Mouse (Mus musculus) forebrain, embryonic 14.5 days (tissue): Measurements from ENCODE around the gene Ptpn18. TPM values are rescaled to one million over a fixed set of nuclear protein-coding genes. Genes with fewer than 3 reads are reported as not detected.

Source experiments
- ATAC-seq: fragments of 200-750 bp; cut with Nextera tagmentation; 2 replicates; pipeline ENCODE4 v1.8.0; 2017; ENCODE audit warnings: mild to moderate bottlenecking, moderate library complexity
- DNase-seq: peaks from one replicate; pipeline ENCODE4 v3.0.0-alpha.2; 2015; ENCODE audit warnings: low spot score
- H3K27ac ChIP-seq: fragments of 300-500 bp; sonication (generic); 2 replicates; pipeline ENCODE4 v1.5.1; 2014; ENCODE audit warnings: low read depth, mild to moderate bottlenecking, control low read depth, low read length, moderate library complexity
- H3K27me3 ChIP-seq: fragments of 300-500 bp; sonication (generic); replicated peaks from 2 replicates; pipeline ENCODE4 v1.6.1; 2014; ENCODE audit warnings: low read length, control low read depth, mixed read lengths; ENCODE audit not compliant: control insufficient read depth, insufficient read depth
- H3K36me3 ChIP-seq: fragments of 300-500 bp; sonication (generic); 2 replicates; pipeline ENCODE4 v1.6.1; 2014; ENCODE audit warnings: low read length, control low read depth; ENCODE audit not compliant: control insufficient read depth, insufficient read depth
- H3K4me1 ChIP-seq: fragments of 300-500 bp; sonication (generic); 2 replicates; pipeline ENCODE4 v1.6.1; 2014; ENCODE audit warnings: antibody characterized with exemption, low read length, control low read depth; ENCODE audit not compliant: control insufficient read depth, insufficient read depth
- H3K4me2 ChIP-seq: fragments of 300-500 bp; sonication (generic); 2 replicates; pipeline ENCODE4 v1.6.1; 2014; ENCODE audit warnings: mild to moderate bottlenecking, control low read depth, low read length
- H3K4me3 ChIP-seq: fragments of 300-500 bp; sonication (generic); 2 replicates; pipeline ENCODE4 v1.5.1; 2014; ENCODE audit warnings: low read depth, low read length, control low read depth
- H3K9ac ChIP-seq: fragments of 300-500 bp; sonication (generic); 2 replicates; pipeline ENCODE4 v1.6.1; 2014; ENCODE audit warnings: mild to moderate bottlenecking, low read length, control low read depth, moderate library complexity
- H3K9me3 ChIP-seq: fragments of 300-500 bp; sonication (generic); replicated peaks from 2 replicates; pipeline ENCODE4 v1.6.1; 2016; ENCODE audit warnings: low read length, control low read depth, mixed read lengths; ENCODE audit not compliant: control insufficient read depth
- WGBS: fragments of 180-500 bp; shearing (Covaris S2); extraction: QIAGEN DNeasy Blood & Tissue Kit; methylation state at CpG from one replicate; pipeline ENCODE4 v1.1.7; 2014; 5-methylcytosine and 5-hydroxymethylcytosine counted together
- polyA plus RNA-seq: library from polyadenylated mRNA; unstranded; fragments of >200 nt; fragmentation: Nextera tagmentation; extraction: Ambion mirVana; gene quantifications from 2 replicates; pipeline ENCODE4 v1.2.1, GENCODE M21; 2014

The Ptpn18 gene
- polyA plus RNA-seq, 1 experiment from 2014 or later = 7.1 TPM

- no peak overlapping the region for H3K9ac ChIP-seq
- H3K27me3 ChIP-seq = peaks cover 29% of the 10 kb centered on the region
- H3K4me3 ChIP-seq = no peak overlapping the region
- no peak for ATAC-seq
- 0 out of 2 replicates have a peak overlapping the region, but pooled peaks have one; percentile 89 for H3K4me2 ChIP-seq
- H3K36me3 ChIP-seq = no peaks in the 10 kb centered on the region
- H3K27ac ChIP-seq = no peak overlapping the region
- H3K4me1 ChIP-seq = 0 out of 2 replicates have a peak, but pooled peaks cover 4% of the 10 kb centered on the region
- 29% methylated on average over 8 of the region's 8 CpGs for WGBS
- peak; percentile 28 for DNase-seq
- H3K9me3 ChIP-seq = no peaks in the 10 kb centered on the region
Measured at GRCm38 (mm10) chr1:34458431-34458830, 1.1 kb upstream of the Ptpn18 start.

- Histone ChIP-seq H3K9ac (peak overlapping the region; percentile 60), H3K4me3 (peak overlapping the region; percentile 50), H3K9me3 (no peaks in the 10 kb centered on the region), H3K4me1 (0 out of 2 replicates have a peak, but pooled peaks cover 4% of the 10 kb centered on the region), H3K36me3 (no peaks in the 10 kb centered on the region), H3K4me2 (peak overlapping the region; percentile 89), H3K27me3 (peaks cover 29% of the 10 kb centered on the region), H3K27ac (no peak overlapping the region)
- DNase-seq (no peak), ATAC-seq (no peak)
- 2% methylated on average over 15 of the region's 15 CpGs for WGBS
Measured at GRCm38 (mm10) chr1:34460061-34460441, 489 bp downstream of the Ptpn18 start.

- ATAC-seq = peak; percentile 8; the same call in 1 of the 2 replicates
- H3K4me3 ChIP-seq = no peak overlapping the region
- WGBS = 12% methylated on average over 7 of the region's 7 CpGs
- H3K4me2 ChIP-seq = no peak overlapping the region
- no peaks in the 10 kb centered on the region for H3K9me3 ChIP-seq
- peak; percentile 58 for DNase-seq
- H3K27me3 ChIP-seq = peaks cover 28% of the 10 kb centered on the region
- no peak overlapping the region for H3K27ac ChIP-seq
- H3K36me3 ChIP-seq = no peaks in the 10 kb centered on the region
- 0 out of 2 replicates have a peak, but pooled peaks cover 4% of the 10 kb centered on the region for H3K4me1 ChIP-seq
- no peak overlapping the region for H3K9ac ChIP-seq
Measured at GRCm38 (mm10) chr1:34462766-34463165, 3.2 kb downstream of the Ptpn18 start.

DNA sequence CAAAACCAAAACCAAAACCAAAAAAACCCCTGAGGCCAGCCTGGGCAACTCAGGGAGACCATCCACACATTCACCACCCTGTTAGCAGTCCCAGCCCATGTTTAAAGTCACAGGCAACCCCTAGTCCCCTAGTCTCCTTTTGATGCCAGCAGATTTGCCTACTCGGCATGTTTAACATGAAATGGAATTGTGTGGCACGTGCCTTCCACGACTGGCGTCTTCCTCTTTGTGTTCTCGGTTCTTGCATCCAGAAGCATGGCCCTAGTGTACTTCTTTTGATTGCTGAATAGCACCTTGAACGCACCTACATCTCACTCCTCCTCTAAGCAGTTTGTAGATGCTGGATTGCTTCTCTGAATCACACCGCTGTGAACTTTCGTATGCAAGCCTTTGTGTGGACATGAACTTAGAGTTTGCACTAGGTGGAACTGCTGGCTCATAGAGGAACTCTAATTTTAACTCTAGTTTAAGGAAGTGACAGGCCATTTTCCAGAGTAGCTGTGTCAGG is 4.8 kb downstream of the Ptpn18 start:
- Histone ChIP-seq H3K4me1 (0 out of 2 replicates have a peak, but pooled peaks cover 4% of the 10 kb centered on the region), H3K27ac (no peak overlapping the region), H3K4me2 (no peak overlapping the region), H3K36me3 (no peaks in the 10 kb centered on the region), H3K9ac (no peak overlapping the region), H3K9me3 (no peaks in the 10 kb centered on the region), H3K4me3 (no peak overlapping the region), H3K27me3 (peaks cover 13% of the 10 kb centered on the region)
- 90% methylated on average over 8 of the region's 8 CpGs for WGBS
- DNase-seq = no peak
- ATAC-seq = no peak

GRCm38 (mm10) chr1:34465445-34465844 is 5.9 kb downstream of the Ptpn18 start:
- no peak overlapping the region for H3K27ac ChIP-seq
- H3K4me2 ChIP-seq = no peak overlapping the region
- H3K36me3 ChIP-seq = no peaks in the 10 kb centered on the region
- H3K4me1 ChIP-seq = no peaks in the 10 kb centered on the region
- H3K27me3 ChIP-seq = peaks cover 4% of the 10 kb centered on the region; the same call in 1 of the 2 replicates
- 80% methylated on average over 6 of the region's 6 CpGs for WGBS
- no peaks in the 10 kb centered on the region for H3K9me3 ChIP-seq
- ATAC-seq (no peak), DNase-seq (no peak)
- no peak overlapping the region for H3K4me3 ChIP-seq
- H3K9ac ChIP-seq = no peak overlapping the region

- no peak overlapping the region for H3K4me3 ChIP-seq
- H3K9ac ChIP-seq = no peak overlapping the region
- H3K27me3 ChIP-seq = peaks cover 12% of the 10 kb centered on the region; the same call in 1 of the 2 replicates
- H3K36me3 ChIP-seq = no peaks in the 10 kb centered on the region
- H3K4me2 ChIP-seq = no peak overlapping the region
- DNase-seq (no peak), ATAC-seq (no peak)
- WGBS = 71% methylated on average over 3 of the region's 3 CpGs
- H3K9me3 ChIP-seq = no peaks in the 10 kb centered on the region
- H3K4me1 ChIP-seq = no peaks in the 10 kb centered on the region
- H3K27ac ChIP-seq = no peak overlapping the region
Measured at GRCm38 (mm10) chr1:34468051-34468450, 8.5 kb downstream of the Ptpn18 start.

DNA sequence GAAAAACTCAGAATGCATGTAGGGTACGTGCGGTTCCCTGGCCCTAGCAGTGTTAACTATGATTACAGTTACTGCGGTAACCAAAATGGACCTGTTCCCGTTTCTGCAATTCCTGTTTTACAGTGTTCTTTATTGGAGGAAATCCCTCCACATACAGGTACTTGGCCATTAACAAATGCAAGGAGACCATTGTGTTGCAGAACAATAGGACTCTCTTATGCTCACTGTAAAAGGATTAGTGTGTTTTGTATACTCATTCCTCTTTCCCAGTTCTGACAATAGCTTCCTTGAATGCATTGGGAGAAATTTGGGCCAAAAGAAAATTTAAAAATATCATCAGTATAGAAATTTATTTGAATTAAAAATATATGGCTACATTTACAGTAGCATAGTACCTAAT is 8.9 kb downstream of the Ptpn18 start:
- WGBS = 69% methylated on average over 4 of the region's 4 CpGs
- Histone ChIP-seq H3K4me3 (no peak overlapping the region), H3K27me3 (peaks cover 12% of the 10 kb centered on the region; the same call in 1 of the 2 replicates), H3K36me3 (no peaks in the 10 kb centered on the region), H3K4me1 (no peaks in the 10 kb centered on the region), H3K27ac (no peak overlapping the region), H3K9ac (no peak overlapping the region), H3K4me2 (no peak overlapping the region), H3K9me3 (no peaks in the 10 kb centered on the region)
- no peak for ATAC-seq
- DNase-seq = no peak

- ATAC-seq (no peak), DNase-seq (no peak)
- H3K36me3 ChIP-seq = no peaks in the 10 kb centered on the region
- H3K4me1 ChIP-seq = no peaks in the 10 kb centered on the region
- H3K27ac ChIP-seq = no peak overlapping the region
- no peaks in the 10 kb centered on the region for H3K9me3 ChIP-seq
- no peak overlapping the region for H3K4me2 ChIP-seq
- peaks cover 12% of the 10 kb centered on the region; the same call in 1 of the 2 replicates for H3K27me3 ChIP-seq
- no peak overlapping the region for H3K9ac ChIP-seq
- H3K4me3 ChIP-seq = no peak overlapping the region
- 70% methylated on average over 5 of the region's 5 CpGs for WGBS
Measured at GRCm38 (mm10) chr1:34469801-34470200, 10.2 kb downstream of the Ptpn18 start.

DNA sequence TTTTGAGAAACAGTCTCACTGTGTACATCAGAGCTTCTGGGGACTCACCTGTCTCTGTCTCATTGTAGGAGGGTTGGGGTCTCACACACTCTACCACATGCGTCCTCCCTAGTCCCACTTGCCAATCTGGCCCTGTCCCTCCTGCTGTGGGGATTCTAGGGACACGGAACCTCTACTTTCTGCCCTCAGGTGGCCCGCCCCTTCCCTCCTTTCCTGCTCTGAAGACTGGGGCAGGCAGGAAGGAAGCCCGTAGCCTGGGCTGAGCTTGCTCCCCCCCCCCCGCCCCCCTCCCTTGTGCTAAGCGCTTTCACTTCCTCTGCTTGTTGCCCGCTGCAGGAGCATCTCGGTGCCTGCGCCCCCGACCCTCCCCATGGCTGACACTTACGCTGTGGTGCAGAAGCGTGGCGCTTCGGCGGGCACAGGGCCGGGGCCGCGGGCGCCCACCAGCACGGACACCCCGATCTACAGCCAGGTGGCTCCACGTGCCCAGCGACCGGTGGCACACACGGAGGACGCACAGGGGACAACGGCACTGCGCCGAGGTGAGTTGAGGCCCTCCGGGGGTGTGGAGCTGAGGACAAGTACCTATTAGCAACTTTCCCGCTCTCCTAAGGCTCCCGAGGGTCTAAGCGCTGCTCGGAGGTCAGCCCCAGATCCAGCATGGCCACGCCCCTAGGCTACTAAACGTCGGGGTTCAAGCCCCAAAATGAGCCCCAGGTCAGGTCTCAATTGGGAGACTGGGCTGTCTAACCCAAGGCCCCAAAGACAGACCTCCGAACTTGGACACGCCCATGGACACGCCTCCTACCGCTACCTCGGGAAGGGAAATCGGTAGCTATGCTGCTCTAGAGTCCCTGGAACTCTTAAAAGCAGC is 13.1 kb downstream of the Ptpn18 start:
- peaks cover 12% of the 10 kb centered on the region; the same call in 1 of the 2 replicates for H3K27me3 ChIP-seq
- under 1% methylated on average over 42 of the region's 43 CpGs for WGBS
- peak; percentile 25 for DNase-seq

More for the DNA sequence above, 13.1 kb downstream of the Ptpn18 start:
- H3K4me2 ChIP-seq = peak overlapping the region; percentile 88
- no peaks in the 10 kb centered on the region for H3K9me3 ChIP-seq
- H3K36me3 ChIP-seq = no peaks in the 10 kb centered on the region
- H3K9ac ChIP-seq = peak overlapping the region; percentile 55
- H3K4me1 ChIP-seq = no peaks in the 10 kb centered on the region
- peak overlapping the region; percentile 41 for H3K4me3 ChIP-seq
- H3K27ac ChIP-seq = no peak overlapping the region
- peak; percentile 64 for ATAC-seq
